Mouse (Mus musculus): Measurements from ENCODE around the gene Ccdc194. TPM values are rescaled to one million over a fixed set of nuclear protein-coding genes. Genes with fewer than 3 reads are reported as not detected.
"Not testable (repeated sequence)": the region's sequence is repeated elsewhere in the genome, so short reads cannot be mapped to it uniquely, and the experiment has no call there.

Gene Ccdc194
- polyA plus RNA-seq, 1 experiment from 2014 or later: 0.09 TPM

DNA sequence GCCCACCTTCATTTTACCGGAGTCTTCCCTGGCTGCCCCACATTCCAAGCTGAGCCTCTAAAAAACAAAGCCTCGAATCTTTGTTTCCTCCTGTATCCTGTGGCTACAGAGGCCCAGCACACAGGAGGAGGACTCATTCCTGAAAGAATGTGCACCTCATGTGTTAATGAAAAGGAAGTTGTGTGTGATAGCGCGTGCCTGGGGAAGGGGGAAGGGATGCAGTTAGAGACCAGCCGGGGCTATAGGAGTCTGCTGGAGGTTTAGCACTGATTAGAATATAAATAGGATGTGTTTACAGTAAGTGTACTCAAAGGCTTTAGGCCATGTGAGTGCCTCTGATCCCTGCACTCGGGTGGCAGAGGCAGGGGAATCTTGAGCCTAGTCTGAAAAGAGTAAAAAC, 761 bp upstream of the Ccdc194 start:
- Histone ChIP-seq H3K36me3 (ENCODE audit: poor library complexity, severe bottlenecking) (no peaks in the 10 kb centered on the region), H3K9ac (peak overlapping the region; percentile 3; the same call in 1 of the 2 replicates), H3K27ac (no peak overlapping the region), H3K9me3 (replicated peaks) (no peaks in the 10 kb centered on the region), H3K4me2 (no peak overlapping the region), H3K4me1 (peaks cover 12% of the 10 kb centered on the region), H3K27me3 (peaks cover 61% of the 10 kb centered on the region), H3K4me3 (no peak overlapping the region)
- WGBS: under 1% methylated on average over 6 of the region's 6 CpGs
- no peak for ATAC-seq

DNA sequence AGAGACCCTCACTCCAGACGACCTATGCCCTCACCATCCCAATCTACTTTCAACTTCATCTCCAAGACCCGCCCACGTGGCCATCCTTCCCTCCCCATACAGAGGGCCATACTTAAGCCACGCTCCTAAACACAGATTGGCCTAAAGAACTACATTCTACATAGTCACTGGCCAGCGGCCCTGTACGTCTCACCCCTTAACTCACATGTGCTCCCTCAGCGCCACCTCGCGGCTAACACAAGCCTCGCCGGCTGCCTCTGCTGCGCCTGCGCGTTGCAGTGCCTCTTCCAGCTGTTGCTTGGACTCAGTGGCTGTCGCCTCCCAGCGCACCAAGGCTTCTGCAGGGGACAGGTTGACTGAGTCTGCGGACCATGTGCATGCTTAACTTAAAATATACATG, 3.9 kb downstream of the Ccdc194 start:
- H3K9ac ChIP-seq: no peak overlapping the region
- H3K27me3 ChIP-seq: peaks cover 48% of the 10 kb centered on the region
- peak; percentile 81 for ATAC-seq
- peaks cover 10% of the 10 kb centered on the region for H3K4me1 ChIP-seq
- H3K27ac ChIP-seq: no peak overlapping the region
- H3K36me3 ChIP-seq (ENCODE audit: poor library complexity, severe bottlenecking): no peaks in the 10 kb centered on the region
- no peak overlapping the region for H3K4me2 ChIP-seq
- no peak overlapping the region for H3K4me3 ChIP-seq
- no peaks in the 10 kb centered on the region for H3K9me3 ChIP-seq (replicated peaks)
- WGBS: 2% methylated on average over 17 of the region's 17 CpGs

DNA sequence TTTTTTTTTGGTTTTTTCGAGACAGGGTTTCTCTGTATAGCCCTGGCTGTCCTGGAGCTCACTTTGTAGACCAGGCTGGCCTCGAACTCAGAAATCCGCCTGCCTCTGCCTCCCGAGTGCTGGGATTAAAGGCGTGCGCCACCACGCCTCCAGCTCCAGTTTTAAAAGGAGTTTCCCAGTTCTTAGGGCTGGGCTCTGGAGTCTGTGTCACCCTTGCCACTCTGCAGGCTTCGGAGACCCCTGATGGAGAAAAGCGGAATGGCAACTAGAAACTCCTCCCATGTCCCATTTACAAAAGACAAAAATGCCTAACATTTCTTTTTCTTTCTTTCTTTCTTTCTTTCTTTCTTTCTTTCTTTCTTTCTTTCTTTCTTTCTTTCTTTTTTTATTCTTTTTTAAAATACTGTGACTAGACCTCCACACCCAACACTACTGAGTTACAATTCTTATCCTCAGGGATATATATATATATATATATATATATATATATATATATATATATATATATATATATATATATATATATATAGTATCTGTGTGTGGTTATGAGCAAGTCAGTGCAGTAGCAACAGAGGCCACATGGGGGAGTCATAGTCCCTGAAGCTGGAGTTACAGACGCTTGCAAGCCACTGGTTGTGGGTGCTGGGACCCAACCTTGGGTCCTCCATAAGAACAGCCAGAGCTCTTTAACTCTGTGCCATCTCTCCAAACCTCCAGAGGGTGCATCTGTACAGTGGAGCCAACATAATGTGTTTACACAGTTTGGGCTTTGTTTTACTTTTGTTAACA, 6.3 kb downstream of the Ccdc194 start:
- not testable (repeated sequence) for H3K4me3 ChIP-seq; H3K27ac ChIP-seq; H3K9me3 ChIP-seq (replicated peaks); H3K4me2 ChIP-seq; H3K36me3 ChIP-seq (ENCODE audit: poor library complexity, severe bottlenecking); H3K4me1 ChIP-seq; H3K9ac ChIP-seq
- peak; percentile 44; the same call in 1 of the 2 replicates for ATAC-seq
- peaks cover 24% of the 10 kb centered on the region for H3K27me3 ChIP-seq
- 39% methylated on average over 9 of the region's 10 CpGs for WGBS

DNA sequence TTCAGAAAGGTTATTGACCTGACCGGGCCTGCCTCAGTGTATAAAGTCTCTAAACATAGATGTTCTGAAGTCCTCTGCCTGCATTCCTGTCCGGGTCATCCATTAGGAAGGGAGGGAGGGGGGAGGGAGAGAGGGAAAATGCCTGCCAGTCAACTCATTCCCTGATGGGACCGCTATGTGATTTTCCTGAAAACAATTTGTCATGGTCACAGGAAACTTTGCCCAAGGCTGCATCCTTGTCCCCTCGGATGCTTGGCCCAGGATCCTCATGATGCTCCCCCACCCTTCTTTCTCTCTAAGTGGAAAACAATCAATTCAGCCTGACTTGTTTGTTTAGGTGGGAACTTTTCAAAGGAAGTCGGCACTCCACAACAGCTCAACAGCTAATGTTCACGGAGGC, 8.7 kb downstream of the Ccdc194 start:
- H3K9ac ChIP-seq: no peak overlapping the region
- H3K27me3 ChIP-seq: peaks cover 5% of the 10 kb centered on the region; the same call in 1 of the 2 replicates
- H3K4me3 ChIP-seq: no peak overlapping the region
- no peak for ATAC-seq
- H3K27ac ChIP-seq: no peak overlapping the region
- no peak overlapping the region for H3K4me2 ChIP-seq
- no peaks in the 10 kb centered on the region for H3K36me3 ChIP-seq (ENCODE audit: poor library complexity, severe bottlenecking)
- 43% methylated on average over 6 of the region's 6 CpGs for WGBS
- no peaks in the 10 kb centered on the region for H3K4me1 ChIP-seq
- no peaks in the 10 kb centered on the region for H3K9me3 ChIP-seq (replicated peaks)

DNA sequence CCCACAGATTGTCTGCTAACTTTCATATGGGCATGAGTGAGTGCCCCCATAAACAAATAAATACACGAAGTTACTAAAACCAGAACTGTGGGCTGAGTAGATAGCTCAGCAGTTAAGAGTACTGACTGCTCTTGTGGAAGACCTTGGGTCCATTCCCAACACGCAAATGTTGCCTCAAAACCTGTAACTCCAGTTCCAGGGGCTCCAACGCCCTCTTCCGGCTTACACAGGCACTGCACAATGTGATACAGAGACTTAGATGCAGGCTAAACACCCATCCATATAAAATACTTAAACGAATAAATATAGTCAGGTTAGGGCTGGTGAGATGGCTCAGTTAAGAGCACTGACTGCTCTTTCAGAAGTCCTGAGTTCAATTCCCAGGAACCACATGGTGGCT, 10.5 kb downstream of the Ccdc194 start:
- H3K4me3 ChIP-seq: no peak overlapping the region
- WGBS: 66% methylated on average over 5 of the region's 5 CpGs
- H3K9me3 ChIP-seq (replicated peaks): no peaks in the 10 kb centered on the region
- no peak for ATAC-seq
- no peak overlapping the region for H3K9ac ChIP-seq
- peaks cover 18% of the 10 kb centered on the region for H3K27me3 ChIP-seq
- no peak overlapping the region for H3K4me2 ChIP-seq
- no peak overlapping the region for H3K27ac ChIP-seq
- H3K36me3 ChIP-seq (ENCODE audit: poor library complexity, severe bottlenecking): no peaks in the 10 kb centered on the region
- H3K4me1 ChIP-seq: no peaks in the 10 kb centered on the region

DNA sequence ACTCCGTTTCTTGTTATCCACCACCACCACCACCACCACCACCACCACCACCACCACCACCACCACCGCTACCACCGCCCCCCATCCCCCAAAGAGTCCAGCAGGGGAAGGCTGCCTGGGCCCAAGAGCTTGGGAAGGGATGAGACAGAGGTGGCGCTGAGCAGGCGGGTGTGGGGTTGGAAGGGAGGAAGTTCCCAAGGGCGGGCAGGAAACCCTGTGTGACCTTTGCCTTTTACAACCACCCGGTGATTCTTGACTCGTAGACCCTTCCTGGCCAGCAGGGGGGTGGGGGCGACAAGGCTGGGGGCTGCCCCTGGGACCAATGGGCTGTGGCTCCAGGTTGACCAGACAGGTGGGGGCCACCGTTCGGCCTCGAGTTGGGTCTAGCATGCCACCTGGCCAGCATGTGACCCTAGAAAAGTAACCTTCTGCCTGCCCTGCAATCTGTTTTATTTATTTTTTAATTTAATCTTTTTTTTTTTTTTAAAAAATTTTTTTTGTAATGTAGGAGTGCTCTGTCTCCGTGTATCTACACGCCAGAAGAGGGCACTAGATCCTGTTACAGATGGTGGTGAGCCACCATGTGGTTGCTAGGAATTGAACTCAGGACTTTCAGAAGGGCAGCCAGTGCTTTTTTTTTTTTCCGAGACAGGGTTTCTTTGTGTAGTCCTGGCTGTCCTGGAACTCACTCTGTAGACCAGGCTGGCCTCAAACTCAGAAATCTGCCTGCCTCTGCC, 12.3 kb downstream of the Ccdc194 start:
- Histone ChIP-seq H3K36me3 (ENCODE audit: poor library complexity, severe bottlenecking) (no peaks in the 10 kb centered on the region), H3K9me3 (replicated peaks) (no peaks in the 10 kb centered on the region), H3K9ac (no peak overlapping the region), H3K4me3 (no peak overlapping the region), H3K27ac (no peak overlapping the region), H3K4me2 (no peak overlapping the region), H3K4me1 (peaks cover 2% of the 10 kb centered on the region; the same call in 1 of the 2 replicates), H3K27me3 (peaks cover 36% of the 10 kb centered on the region)
- WGBS: 76% methylated on average over 14 of the region's 15 CpGs
- ATAC-seq: no peak

DNA sequence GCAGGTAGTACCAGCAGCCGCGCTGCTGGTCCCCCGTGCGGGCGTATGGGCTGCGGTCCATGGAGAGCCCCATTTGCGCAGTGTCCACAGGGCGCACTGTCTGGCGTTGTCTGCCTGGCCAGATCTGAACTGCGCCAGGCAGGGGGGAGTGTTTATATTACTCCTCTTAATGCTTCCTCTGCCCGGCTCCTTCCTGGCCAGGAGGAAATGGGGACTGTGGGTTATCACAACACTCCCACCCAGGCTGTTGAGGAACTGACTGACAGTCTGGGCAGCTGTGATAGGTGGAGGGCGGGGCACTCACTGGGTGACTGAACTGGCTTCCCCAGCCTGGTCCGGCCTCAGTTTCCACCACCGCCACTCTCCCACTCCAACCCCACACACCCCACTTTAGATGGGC, 13.9 kb downstream of the Ccdc194 start, which contains the start of gene Plvap:
Gene Plvap (minus strand): TSS at position 109 of the 400 bp plus-strand sequence.
- Histone ChIP-seq H3K9me3 (replicated peaks) (no peaks in the 10 kb centered on the region), H3K4me2 (no peak within 1 kb of the TSS), H3K4me1 (peaks cover 13% of the 10 kb centered on the region), H3K4me3 (no peak within 1 kb of the TSS), H3K9ac (no peak within 1 kb of the TSS), H3K27me3 (peaks cover 51% of the 10 kb centered on the region), H3K27ac (no peak within 1 kb of the TSS), H3K36me3 (ENCODE audit: poor library complexity, severe bottlenecking) (no peaks in the 10 kb centered on the region)
- WGBS: 80% methylated on average over 14 of the region's 14 CpGs
- ATAC-seq: no peak

DNA sequence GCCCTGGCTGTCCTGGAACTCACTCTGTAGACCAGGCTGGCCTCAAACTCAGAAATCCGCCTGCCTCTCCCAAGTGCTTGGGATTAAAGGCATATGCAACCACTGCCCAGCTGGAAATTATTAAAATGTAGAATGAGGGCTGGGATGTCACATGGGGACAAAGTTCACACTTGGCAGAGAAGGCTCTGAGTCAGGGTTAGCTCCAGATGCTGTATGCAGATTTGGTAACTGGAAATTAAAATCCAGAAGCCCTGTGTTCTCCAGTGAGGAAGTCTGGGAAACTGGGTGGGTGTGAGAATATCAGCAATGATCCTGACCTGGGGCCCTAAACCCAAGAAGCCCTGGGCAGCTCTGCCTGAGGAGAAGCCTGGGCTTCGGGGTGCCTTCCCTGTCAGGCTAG, 16.2 kb downstream of the Ccdc194 start:
- ATAC-seq: no peak
- Histone ChIP-seq H3K4me3 (no peak overlapping the region), H3K9ac (no peak overlapping the region), H3K27ac (no peak overlapping the region), H3K4me2 (no peak overlapping the region), H3K9me3 (replicated peaks) (no peaks in the 10 kb centered on the region), H3K4me1 (peaks cover 13% of the 10 kb centered on the region), H3K36me3 (ENCODE audit: poor library complexity, severe bottlenecking) (no peaks in the 10 kb centered on the region), H3K27me3 (peaks cover 66% of the 10 kb centered on the region)
- WGBS: 70% methylated on average over 2 of the region's 2 CpGs

DNA sequence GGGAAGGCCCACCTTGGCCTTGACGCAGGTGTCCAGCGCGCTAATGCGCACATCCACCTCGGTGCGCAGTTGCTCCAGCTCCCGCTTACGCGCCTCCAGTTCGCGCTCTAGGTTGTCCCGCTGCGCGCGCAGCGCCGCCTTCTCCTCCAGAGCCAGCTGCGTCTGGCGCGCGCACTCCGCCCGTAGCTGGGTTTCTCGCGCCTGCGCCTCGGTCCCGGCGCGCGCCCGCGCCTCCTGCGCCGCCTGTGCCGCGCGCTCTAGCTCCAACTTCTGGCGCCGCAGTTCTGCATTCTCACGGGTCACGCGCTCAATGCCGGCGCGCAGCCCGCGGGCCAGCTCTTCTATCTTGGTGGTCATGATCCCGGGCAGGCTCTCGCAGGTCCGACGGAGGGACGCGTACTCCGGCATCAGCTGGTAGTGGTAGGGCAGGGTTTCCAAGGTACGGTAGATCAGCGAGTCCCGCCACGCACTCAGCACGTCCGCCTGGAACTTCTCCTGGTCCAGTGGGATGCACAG, 17.9 kb downstream of the Ccdc194 start:
- peak; percentile 88 for ATAC-seq
- Histone ChIP-seq H3K9ac (peak overlapping the region; percentile 51), H3K36me3 (ENCODE audit: poor library complexity, severe bottlenecking) (no peaks in the 10 kb centered on the region), H3K27me3 (peaks cover 66% of the 10 kb centered on the region), H3K4me1 (peaks cover 13% of the 10 kb centered on the region), H3K9me3 (replicated peaks) (no peaks in the 10 kb centered on the region), H3K4me2 (peak overlapping the region; percentile 65), H3K27ac (no peak overlapping the region), H3K4me3 (peak overlapping the region; percentile 39)
- WGBS: under 1% methylated on average over 61 of the region's 61 CpGs

DNA sequence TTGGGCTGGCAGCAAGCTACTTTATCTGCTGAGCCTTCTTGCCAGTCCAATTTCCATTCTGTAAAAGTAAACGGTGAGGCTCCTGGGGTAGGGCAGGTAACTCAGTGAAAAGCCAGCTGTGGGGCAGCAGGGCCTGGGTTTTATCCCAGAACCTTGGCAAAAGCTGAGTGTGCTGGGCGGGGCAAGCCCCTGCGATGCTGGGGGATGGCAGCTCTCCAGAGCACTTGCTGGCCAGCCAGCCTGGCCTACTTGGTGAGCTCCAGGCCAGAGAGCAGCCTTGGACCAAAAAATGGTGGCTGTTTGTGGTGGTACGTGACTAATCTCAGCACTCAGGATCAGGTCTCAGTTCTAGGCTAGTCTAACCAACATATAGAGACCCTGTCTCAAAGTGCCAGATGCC, 19.5 kb downstream of the Ccdc194 start:
- Histone ChIP-seq H3K27ac (no peak overlapping the region), H3K4me3 (no peak overlapping the region), H3K9ac (no peak overlapping the region), H3K27me3 (peaks cover 57% of the 10 kb centered on the region), H3K4me1 (peaks cover 13% of the 10 kb centered on the region), H3K36me3 (ENCODE audit: poor library complexity, severe bottlenecking) (no peaks in the 10 kb centered on the region), H3K9me3 (replicated peaks) (no peaks in the 10 kb centered on the region), H3K4me2 (no peak overlapping the region)
- WGBS: 76% methylated on average over 4 of the region's 4 CpGs
- ATAC-seq: no peak

DNA sequence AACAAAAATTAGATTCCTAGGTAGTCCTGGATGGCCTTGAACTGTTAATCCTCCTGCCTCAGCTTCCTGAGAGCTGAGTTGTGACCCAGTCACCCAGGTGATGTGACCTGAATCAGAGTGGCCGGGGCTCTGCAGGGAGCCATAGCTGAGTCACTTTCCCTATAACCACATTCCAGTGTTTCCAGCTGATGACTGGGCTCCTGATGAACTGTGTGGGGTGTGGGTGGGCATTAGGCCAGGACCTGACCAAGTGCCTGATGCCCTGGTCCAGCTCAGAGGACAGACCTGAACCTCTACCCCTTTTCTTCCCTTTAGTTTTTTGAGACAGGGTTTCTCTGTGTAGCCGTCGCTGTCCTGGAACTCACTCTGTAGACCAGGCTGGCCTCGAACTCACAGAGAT, 20.2 kb downstream of the Ccdc194 start:
- Histone ChIP-seq H3K27me3 (peaks cover 50% of the 10 kb centered on the region), H3K4me2 (no peak overlapping the region), H3K9me3 (replicated peaks) (no peaks in the 10 kb centered on the region), H3K27ac (no peak overlapping the region), H3K9ac (no peak overlapping the region), H3K36me3 (ENCODE audit: poor library complexity, severe bottlenecking) (no peaks in the 10 kb centered on the region), H3K4me1 (peaks cover 13% of the 10 kb centered on the region), H3K4me3 (no peak overlapping the region)
- ATAC-seq: no peak
- WGBS: 93% methylated on average over 4 of the region's 4 CpGs

DNA sequence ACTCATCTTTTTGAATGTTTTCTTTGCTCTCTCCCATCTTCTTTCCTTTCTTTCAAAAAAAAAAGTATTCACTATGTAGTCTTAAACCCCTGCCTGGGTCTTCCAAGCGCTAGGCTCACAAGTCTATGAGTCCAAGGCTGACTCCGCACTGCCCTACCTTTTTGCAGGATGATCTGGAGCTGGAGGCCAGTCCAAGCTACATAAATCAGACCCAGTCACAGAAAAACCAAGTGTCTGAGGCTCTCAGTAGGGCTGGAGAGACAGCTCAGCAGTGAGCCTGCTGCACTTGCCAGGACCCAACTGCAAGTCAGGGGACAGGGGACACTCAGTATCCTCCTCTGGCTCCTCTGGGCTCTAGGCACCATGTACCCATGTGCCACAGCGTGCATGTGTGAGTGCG, 21.2 kb downstream of the Ccdc194 start:
- Histone ChIP-seq H3K27me3 (peaks cover 40% of the 10 kb centered on the region), H3K4me1 (peaks cover 13% of the 10 kb centered on the region), H3K9me3 (replicated peaks) (no peaks in the 10 kb centered on the region), H3K27ac (no peak overlapping the region), H3K9ac (no peak overlapping the region), H3K36me3 (ENCODE audit: poor library complexity, severe bottlenecking) (no peaks in the 10 kb centered on the region), H3K4me3 (no peak overlapping the region), H3K4me2 (no peak overlapping the region)
- 91% methylated on average over 4 of the region's 4 CpGs for WGBS
- no peak for ATAC-seq

Data from forebrain, embryonic 13.5 days (tissue).